ENCODE assay signal across 8 mouse cellular contexts in the genomic region with DNA sequence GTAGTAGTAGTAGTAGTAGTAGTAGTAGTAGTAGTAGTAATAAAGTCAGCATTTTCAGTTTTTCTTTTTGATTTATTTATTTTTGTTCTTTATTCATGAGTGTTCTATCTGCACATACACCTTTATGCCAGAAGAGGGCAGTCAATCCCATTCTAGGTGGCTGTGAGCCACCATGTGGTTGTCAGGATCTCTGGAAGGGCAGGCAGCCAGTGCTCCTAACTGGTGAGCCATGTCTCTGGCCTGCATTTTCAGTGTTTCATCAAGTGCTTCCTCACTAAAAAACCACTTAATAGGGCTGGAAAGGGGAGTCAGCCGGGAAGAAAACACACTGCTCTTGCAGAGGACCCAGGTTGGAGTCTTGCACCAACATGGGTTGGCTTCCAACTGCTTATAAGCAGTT. TPM values are rescaled to one million over a fixed set of nuclear protein-coding genes. Genes with fewer than 3 reads are reported as not detected.
A peak's percentile ranks its signal among the peaks of the same experiment; 100 is the strongest.
DNase-seq lines count a peak whose midpoint lies in the region; ATAC-seq and TF ChIP-seq lines count a peak whose summit lies in the region.

No protein-coding gene starts in this region.

- no peak overlapping the region for H3K27ac ChIP-seq in spleen, adult 2 months (ENCODE audit: insufficient read depth, low read length)
- no peak overlapping the region for H3K27ac ChIP-seq in forebrain, embryonic 11.5 days (ENCODE audit: low read depth, low read length)

- no peak overlapping the region for H3K4me2 ChIP-seq in forebrain, embryonic 11.5 days (ENCODE audit: low read depth, low read length, severe bottlenecking)

- H3K9me3 ChIP-seq in forebrain, embryonic 11.5 days (ENCODE audit: control insufficient read depth, low read length) = no peaks in the 10 kb centered on the region

- no peaks in the 10 kb centered on the region for H3K36me3 ChIP-seq in spleen, adult 2 months (ENCODE audit: control insufficient read depth, insufficient read depth, low read length)
- no peaks in the 10 kb centered on the region for H3K36me3 ChIP-seq in forebrain, embryonic 11.5 days (ENCODE audit: control insufficient read depth, insufficient read depth, low read length)

- ATAC-seq in forebrain, embryonic 11.5 days (replicated peaks; ENCODE audit: low FRiP score) = no peak

- peak; percentile 19 to 23 for DNase-seq in spleen, adult 2 months (ENCODE audit: low read depth in 1 of 2, low spot score in 2 of 2)
- no peak for DNase-seq in spleen, adult 12 weeks (ENCODE audit: low spot score)
- peak; percentile 87 for DNase-seq in brain, adult 2 months (ENCODE audit: low read depth, low spot score)
- peak; percentile 58 for DNase-seq in forebrain, embryonic 11.5 days (ENCODE audit: low spot score)
- DNase-seq in heart, postnatal 36 days = peak; percentile 58 to 68
- peak; percentile 62 for DNase-seq in left cerebral cortex, postnatal 14 days (ENCODE audit: low spot score in 2 of 2)
- peak; percentile 30 to 44 for DNase-seq in natural killer cell, adult 2 months (ENCODE audit: low spot score in 2 of 2)
- DNase-seq in thymus, postnatal 25 days = peak; percentile 43

- WGBS in spleen, adult 2 months = 35% methylated on average over 1 of the region's 1 CpGs
- WGBS in forebrain, embryonic 11.5 days = 39% methylated on average over 1 of the region's 1 CpGs

- H3K27me3 ChIP-seq in spleen, adult 2 months (ENCODE audit: control insufficient read depth, insufficient read depth, low read length) = no peaks in the 10 kb centered on the region
- no peaks in the 10 kb centered on the region for H3K27me3 ChIP-seq in forebrain, embryonic 11.5 days (ENCODE audit: control insufficient read depth, insufficient read depth, low read length)

- H3K4me1 ChIP-seq in spleen, adult 2 months (ENCODE audit: control insufficient read depth, insufficient read depth, insufficient read length) = no peaks in the 10 kb centered on the region
- no peaks in the 10 kb centered on the region for H3K4me1 ChIP-seq in forebrain, embryonic 11.5 days (replicated peaks; ENCODE audit: control insufficient read depth, insufficient read depth, low read length)

- no peak overlapping the region for H3K9ac ChIP-seq in forebrain, embryonic 11.5 days (ENCODE audit: low read length)

- intact Hi-C loops in heart, postnatal 36 days (cut with DNase I) = loop anchor here (2.0 to 5.0 kb wide), 2 partner anchors 57 to 165 kb away; partner anchors contain the start of genes Actr1a and Sufu
- intact Hi-C loops in left cerebral cortex, postnatal 14 days (cut with DNase I) = no loop called here

- no peak for TF ChIP-seq POLR2A in spleen, adult 2 months (IDR thresholded peaks at IDR 0.05; ENCODE audit: low read depth, low read length)

- no peak overlapping the region for H3K4me3 ChIP-seq in spleen, adult 2 months (ENCODE audit: extremely low read depth, insufficient read depth, insufficient read length)
- no peak overlapping the region for H3K4me3 ChIP-seq in forebrain, embryonic 11.5 days (ENCODE audit: low read depth, low read length)

- TF ChIP-seq CTCF in spleen, adult 2 months (IDR thresholded peaks at IDR 0.05; ENCODE audit: extremely low read depth, insufficient read depth, insufficient read length, insufficient replicate concordance) = peak; percentile 40; the same call in 1 of the 2 replicates

RNA-seq across cellular contexts. Expression of gene Arl3, which starts 10.9 kb away (rescaled TPM):
- 5.5 and 6.8 TPM in 2 replicates for polyA plus RNA-seq in spleen, adult 2 months (2012; rRNA removed)
- polyA plus RNA-seq in forebrain, embryonic 11.5 days (2014; fragmentation: Nextera tagmentation; extraction: Ambion mirVana) = 152 and 154 TPM in 2 replicates
- total RNA-seq in heart, postnatal 36 days (2021) = 10 to 100 TPM; 38.5 to 40.4 TPM
- 100 to 1,000 TPM; 103 to 116 TPM for total RNA-seq in left cerebral cortex, postnatal 14 days (2021)

RNA-seq across cellular contexts. Expression of gene Sfxn2, which starts 11.0 kb away (rescaled TPM):
- 3.2 and 4.1 TPM in 2 replicates for polyA plus RNA-seq in spleen, adult 2 months (2012; rRNA removed)
- polyA plus RNA-seq in forebrain, embryonic 11.5 days (2014; fragmentation: Nextera tagmentation; extraction: Ambion mirVana) = 10.9 and 14.6 TPM in 2 replicates
- total RNA-seq in heart, postnatal 36 days (2021) = 1 to 10 TPM; 3.1 to 3.5 TPM
- total RNA-seq in left cerebral cortex, postnatal 14 days (2021) = 1 to 10 TPM; 4.1 to 6.0 TPM

RNA-seq across cellular contexts. Expression of gene Wbp1l, which starts 36.8 kb away (rescaled TPM):
- 37.3 and 42.3 TPM in 2 replicates for polyA plus RNA-seq in spleen, adult 2 months (2012; rRNA removed)
- polyA plus RNA-seq in forebrain, embryonic 11.5 days (2014; fragmentation: Nextera tagmentation; extraction: Ambion mirVana) = 41.3 and 41.4 TPM in 2 replicates
- 10 to 100 TPM; 51.2 to 59.1 TPM for total RNA-seq in heart, postnatal 36 days (2021)
- 10 to 100 TPM; 40.5 to 45.8 TPM for total RNA-seq in left cerebral cortex, postnatal 14 days (2021)
